Mouse (Mus musculus) gastrocnemius, adult 18-20 months (tissue): ENCODE results near the gene Tmem135. TPM values are rescaled to one million over a fixed set of nuclear protein-coding genes. Genes with fewer than 3 reads are reported as not detected.

Experiments
- DNase-seq: peaks from one replicate; pipeline ENCODE4 v3.0.0; 2021; ENCODE audit warnings: low spot score
- total RNA-seq, 2 experiments: library from RNA; stranded (reverse); gene quantifications; 2 replicates each; pipeline ENCODE4 v1.2.3; 2021

Tmem135 gene
- total RNA-seq, 2 experiments from 2014 or later: 16.4 to 17.1 TPM

DNA sequence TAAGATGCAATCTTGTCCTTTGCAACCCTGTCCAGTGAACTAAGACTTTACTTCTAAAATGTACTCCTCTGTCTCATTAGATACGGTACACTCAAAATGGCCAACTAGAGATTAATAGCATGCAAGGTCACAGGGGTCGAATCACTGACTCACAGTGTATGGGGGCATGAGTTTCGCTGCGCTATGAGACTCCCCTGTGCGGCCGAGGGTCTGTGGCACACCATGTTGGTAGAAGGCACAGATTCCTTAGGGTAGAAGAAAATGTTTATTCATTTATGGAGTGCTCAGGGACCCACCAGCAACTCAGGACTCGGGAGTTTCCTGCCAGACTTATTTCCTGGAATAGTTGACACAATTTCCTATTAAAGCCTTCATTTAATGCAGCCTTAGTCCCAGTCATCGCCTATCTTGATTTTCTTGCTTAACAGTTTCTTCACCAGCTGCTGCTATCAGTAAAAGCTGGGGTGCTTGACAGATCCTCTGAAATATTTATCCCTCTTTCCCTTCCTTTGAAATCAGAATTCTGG, 14.2 kb upstream of the Tmem135 start:
- DNase-seq: no peak

DNA sequence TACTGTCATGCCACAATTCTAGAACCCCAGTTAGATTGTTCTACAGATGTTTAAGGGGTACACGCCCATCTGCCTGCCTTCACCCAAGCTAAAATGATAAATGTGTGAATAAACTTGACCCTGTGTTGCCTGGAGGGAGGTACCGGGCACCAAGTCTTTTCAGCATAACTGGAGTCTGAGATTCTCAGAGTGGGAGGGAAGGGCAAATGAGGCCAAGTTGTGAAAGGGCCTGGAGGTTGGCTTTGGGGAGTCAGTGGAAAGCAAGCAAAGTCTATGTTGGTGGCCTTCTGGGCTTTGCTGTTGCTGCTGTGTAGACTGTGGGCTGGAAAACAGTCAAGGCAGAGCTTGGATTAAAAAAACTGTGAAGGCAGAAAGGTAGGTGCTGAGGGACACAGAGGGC, 13.7 kb upstream of the Tmem135 start:
- no peak for DNase-seq

DNA sequence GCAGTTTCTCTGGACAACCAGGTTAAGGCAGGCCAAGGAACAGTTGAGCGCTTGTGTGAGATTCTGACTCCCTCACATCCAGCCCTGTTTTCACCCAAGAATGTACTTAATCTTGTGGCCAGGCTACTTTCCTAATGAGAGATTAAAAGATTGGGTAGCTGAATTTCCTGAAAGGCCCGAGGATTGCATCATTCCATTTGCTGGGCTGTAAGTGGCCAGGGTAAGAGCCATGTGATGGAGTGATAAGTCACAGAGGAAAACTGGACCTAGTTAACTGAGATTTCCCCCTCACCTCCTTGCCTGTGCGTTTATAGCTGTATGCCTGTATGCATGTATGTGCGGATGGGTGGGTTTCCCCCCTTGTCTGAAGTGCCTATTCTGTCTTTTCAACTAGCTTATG, 12.0 kb upstream of the Tmem135 start:
- DNase-seq: no peak

DNA sequence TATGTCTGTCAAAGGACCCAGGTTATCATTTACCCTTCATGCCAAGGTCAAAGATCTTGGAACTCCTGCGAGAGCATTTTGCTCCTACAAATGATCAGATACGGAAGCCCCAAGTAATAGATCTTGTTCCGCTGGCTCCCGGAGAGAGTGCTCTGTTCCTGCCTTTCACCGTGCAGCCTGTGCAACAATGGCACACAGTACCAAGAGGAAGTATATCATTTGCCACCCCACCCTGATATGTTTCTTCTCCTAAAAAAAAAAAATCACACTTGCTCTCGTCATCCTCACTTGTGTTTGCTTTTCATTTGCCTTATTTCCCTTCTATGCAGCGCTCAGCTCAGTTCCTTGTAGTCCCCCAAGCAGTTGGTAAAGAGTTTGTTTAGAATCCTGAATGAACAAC, 8.1 kb upstream of the Tmem135 start:
- no peak for DNase-seq

DNA sequence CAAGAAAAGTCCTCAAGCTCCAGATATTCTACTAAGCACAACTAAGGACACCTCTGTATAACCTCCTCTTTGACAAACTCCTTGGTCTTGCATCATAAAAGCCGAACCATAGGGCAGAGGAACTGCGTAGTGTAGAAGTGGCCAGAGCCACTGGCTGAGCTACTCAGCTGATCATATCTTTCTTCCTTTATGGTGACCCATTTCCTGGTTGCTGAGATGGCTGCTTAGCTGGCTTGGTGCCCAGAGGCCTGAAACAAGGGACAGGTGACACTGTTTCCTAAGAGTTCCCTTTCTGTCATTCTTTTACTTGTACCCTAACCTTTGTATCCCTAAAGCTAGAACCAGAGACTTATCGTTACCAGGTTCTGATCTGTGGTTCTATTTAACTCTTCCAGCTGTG, 7.3 kb upstream of the Tmem135 start:
- no peak for DNase-seq

DNA sequence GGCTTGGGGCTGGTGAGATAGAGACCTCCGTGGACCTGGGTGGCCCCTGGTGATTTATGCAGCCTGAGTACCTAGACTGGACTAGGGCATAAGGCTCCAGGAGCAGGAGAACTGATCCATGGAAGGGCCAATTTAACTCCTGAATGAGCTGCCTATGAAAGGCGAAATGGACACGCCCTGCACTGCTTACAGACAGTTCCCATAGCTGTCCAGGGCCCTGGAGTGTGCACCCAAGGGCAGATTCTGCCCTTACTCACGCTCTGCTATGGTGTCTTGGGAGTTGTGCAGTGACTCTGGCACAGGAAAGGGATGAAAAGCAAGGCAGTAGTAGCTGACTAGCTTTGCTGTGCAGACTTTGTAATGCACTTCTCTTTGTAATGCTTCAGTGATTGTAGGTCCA, 6.3 kb upstream of the Tmem135 start:
- no peak for DNase-seq

DNA sequence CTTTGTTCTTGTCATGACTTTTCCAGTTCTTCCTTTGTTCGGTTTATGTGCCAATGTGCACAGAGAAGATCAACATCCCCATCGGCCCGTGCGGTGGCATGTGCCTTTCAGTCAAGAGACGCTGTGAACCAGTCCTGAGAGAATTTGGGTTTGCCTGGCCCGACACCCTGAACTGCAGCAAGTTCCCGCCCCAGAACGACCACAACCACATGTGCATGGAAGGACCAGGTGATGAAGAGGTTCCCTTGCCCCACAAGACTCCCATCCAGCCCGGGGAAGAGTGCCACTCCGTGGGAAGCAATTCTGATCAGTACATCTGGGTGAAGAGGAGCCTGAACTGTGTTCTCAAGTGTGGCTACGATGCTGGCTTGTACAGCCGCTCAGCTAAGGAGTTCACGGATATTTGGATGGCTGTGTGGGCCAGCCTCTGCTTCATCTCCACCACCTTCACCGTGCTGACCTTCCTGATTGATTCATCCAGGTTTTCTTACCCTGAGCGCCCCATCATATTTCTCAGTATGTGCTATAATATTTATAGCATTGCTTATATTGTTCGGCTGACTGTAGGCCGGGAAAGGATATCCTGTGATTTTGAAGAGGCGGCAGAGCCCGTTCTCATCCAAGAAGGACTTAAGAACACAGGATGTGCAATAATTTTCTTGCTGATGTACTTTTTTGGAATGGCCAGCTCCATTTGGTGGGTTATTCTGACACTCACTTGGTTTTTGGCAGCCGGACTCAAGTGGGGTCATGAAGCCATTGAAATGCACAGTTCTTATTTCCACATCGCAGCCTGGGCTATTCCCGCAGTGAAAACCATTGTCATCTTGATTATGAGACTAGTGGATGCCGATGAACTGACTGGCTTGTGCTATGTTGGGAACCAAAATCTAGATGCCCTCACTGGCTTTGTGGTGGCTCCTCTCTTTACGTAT, 3.3 kb upstream of the Tmem135 start:
- DNase-seq: no peak

DNA sequence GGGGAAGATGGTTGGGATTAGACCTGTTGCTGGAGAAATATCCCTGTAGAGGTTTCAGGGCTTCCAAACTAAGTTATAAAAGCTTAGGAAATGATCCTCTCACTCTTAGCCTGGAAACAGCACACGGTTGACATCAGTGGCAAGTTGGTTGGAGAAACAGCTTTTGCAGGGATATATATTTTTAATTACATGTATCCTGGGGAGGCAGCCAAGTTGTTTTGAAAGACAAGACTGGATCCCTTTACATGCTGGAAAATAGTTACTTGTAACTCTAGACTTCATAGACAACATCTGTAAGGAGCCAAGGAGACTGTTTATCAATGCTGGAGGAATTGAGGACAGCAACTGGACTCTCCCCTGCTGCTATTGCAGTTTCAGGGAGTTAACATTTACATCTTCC, 2.0 kb upstream of the Tmem135 start:
- DNase-seq: no peak

DNA sequence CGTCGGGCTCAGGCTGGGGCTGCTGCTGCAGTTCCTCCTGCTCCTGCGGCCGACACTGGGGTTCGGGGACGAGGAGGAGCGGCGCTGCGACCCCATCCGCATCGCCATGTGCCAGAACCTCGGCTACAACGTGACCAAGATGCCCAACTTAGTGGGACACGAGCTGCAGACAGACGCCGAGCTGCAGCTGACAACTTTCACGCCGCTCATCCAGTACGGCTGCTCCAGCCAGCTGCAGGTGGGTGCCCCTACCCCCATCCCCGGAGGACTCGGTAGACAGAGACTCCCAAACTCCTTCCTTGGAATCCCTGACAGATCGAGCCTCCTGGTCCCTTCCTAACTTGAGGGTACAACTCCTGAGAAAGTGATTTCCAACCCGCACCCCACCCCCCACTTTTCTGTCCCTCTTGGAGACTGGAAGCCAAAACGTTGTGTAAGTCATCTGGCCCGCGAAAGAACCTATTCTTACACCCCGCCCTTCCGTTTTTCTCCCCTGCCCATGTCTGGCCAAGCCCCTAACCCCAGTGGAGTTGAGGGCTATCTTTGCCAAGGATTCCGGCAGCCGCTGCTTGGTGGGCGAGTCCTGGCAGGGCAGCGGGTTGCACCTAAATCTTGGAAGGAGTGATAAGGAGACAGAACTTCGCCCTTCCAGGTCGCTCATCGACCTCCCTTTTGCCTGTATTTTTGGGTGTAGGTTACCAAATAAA, 865 bp upstream of the Tmem135 start:
- DNase-seq: peak; percentile 69

DNA sequence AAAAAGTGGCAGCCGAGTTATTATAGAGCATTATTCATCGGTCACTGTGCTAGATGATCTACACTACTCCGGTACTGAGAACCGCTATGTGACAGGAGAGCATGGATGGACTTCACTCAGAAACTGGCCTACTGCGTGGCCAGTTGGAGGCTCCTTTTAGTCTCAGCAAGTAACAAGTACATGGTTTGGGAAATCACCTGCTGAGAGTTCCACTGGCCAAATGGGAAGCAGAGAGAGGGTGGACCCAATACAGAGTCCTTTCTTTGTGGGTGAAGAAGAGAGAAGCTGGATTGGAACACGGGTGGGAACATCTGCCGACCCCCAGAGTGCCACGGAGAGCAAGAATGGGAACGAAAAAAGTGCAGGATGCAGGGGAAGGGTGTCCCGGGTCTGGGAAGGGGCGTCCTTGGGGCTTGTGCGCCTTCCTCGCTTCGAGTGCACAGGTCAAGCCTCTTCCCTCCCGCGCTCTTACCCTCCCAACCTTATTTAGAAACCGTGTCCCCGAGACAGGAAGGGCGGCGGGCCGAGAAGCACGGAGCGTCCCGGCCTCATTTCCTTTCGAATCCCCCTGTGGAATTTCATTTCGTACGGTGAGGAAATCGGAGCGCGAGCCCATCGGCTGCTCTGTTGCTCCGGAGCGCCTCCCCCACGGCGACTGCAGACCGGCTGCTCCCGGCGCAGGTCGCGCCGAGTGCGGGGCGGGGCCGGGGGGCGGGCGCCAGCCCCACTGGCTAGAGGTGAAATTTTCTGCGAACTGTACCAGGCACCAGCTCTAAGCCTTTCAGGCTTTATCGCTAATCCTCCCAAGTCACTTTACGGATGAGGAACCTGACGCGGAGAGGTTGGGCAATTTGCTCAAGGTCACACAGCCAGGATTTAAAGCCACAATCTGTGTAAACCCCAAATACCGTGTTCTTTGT, 709 bp downstream of the Tmem135 start:
- DNase-seq: peak; percentile 87

DNA sequence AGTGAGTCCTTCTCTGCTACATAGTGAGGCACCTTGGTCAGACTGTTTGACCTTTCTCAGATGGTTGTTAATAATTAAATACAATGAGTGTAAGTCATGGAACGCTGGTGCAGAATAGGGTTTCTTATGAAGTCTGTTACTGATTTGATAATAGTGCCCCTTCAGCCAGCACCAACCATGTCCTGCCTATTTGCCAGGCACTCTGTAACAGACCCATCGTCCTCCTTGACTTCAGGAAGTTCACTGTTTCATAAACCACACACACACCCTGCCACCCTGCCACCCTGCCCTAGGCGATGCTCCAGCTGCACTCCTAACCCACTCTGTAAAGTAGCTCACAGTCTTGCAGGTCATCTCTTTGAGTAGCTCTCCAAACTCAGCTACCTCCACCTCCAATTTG, 2.1 kb downstream of the Tmem135 start:
- no peak for DNase-seq

DNA sequence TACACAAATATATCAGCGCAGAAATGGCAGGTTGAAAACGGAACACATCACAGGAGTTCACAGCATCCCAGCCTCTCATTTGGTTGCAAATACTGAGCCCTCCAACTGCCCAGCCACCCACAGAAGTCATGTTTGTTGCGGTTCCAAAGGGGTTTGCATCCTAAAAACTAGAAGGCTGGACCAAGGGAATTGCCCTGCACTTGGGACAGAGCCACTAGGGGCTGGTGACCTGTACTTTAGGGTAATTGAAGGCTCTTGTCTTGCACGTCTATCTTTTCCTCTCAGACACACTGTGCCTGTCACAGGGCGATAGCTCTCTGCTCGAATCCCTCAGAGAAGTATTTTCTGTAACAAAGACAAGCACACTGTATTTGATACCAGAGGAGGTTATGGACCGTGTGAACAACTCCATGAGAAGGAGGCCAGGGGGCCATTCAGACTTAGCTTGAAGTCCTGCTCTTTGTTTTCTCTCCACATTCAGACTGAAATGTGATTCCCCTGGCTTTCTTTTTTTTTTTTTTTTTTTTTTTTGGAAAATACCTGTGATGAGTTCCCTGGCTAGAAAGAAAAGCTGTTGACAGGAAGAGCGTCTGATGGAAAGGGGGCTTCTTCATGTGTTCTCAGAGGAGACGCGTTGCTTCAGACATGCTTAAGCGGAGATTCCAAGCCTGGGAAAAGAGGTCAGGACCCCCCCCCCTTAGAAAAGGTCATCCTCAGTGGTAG, 2.7 kb downstream of the Tmem135 start:
- DNase-seq: no peak

DNA sequence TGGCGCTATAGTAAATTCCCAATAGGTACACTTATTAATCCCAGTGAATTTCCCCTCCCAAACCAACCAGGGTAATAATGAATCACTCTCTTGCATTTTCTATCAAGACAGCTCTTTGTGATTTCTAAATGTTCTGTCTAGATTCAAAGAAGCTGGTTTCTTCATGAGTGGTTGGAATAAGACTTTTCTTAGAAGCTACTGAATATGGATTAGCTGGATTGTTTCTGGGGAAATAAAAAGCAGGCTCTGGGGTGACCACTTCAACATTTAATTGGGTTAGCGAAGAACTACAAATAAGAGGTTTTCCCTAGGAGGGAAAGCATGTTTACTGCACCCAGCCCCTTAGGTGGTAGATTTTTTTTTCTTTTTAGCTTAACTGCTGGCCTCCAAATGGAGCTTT, 3.3 kb downstream of the Tmem135 start:
- DNase-seq: no peak

DNA sequence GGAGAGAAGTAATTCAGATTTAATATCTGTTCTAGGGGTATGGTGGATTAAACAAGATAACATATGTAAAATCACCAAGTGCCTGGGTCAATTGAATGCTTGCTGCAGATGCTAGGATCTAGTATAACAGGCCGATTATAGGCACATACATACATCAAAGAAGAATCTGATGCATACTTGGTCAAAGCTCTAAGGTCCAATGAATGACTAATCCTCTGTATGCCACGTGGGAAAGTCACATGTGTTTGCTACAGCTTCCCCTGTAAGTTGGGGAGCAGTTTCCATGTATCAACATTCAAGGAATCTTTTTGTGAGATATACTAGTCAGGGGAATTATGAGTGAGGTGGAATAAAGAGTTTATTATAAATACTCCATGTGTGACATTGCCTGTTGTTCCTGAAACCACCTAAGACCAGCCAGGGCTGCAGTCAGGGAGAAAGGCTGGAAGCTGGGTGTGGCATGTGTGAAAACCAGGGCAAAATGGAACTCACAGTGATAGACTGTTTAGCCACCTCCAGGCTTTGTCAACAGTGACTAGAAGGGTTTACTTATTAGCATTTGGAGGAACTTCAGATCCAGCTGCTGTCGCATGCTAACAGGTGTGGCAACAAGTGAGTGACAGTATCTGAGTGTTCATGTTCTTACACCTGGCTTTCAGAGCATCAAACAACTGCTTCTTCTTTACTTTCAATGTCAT, 6.0 kb downstream of the Tmem135 start:
- DNase-seq: no peak

DNA sequence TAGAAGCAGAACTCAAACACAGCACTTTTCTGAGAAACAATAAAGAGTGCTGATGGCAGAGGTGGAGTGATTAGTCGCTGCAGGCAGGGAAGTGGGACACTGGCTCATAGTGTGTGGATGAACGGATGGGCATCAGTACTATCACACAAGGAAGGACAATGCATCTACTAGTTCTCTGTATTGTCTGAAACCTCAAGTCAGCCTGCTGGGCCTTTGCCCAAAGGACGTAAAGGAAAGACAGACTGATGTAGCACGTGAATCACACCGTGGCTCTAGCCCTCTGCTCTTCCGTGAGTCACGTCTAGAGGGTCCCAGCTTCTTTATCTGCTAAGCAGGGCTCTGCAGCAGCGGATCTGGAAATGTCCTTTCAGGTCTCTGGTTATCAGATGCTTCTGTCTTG, 7.6 kb downstream of the Tmem135 start:
- DNase-seq: no peak

DNA sequence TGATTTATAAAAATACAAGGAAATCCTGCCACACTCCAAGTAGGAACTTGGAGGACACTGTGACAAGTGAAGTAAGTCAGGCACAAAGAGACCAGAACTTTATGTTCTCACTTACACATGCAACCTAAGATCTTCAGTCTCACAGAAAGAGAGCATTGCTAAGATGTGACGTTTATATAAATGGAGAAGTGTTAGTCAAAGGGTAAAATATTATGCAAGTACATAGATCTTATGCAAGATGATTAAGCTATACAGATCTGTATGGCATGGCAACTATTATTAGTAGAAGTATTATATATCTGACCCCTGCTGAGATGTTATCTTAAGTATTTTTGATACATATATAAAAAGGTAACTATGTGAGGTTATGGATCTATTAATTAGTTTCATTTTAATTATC, 8.6 kb downstream of the Tmem135 start:
- no peak for DNase-seq

DNA sequence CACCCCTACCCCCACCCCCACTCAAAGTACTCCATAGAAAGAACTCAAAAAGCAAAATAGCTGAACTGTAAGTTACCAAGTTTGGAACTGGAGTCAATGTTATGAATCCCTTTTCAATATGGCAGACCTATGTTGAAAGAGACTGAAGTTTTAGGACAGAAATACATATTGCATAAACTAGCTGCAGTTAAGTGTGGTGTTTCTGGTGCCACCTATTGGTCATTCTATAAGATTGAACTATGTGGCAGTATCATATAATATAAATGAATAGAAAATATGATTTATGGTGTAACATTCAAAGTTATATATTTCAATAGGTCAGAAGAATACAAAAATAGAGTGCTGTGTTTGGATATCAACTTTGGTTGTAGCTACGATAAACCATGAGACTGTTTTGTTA, 11.2 kb downstream of the Tmem135 start:
- DNase-seq: no peak

DNA sequence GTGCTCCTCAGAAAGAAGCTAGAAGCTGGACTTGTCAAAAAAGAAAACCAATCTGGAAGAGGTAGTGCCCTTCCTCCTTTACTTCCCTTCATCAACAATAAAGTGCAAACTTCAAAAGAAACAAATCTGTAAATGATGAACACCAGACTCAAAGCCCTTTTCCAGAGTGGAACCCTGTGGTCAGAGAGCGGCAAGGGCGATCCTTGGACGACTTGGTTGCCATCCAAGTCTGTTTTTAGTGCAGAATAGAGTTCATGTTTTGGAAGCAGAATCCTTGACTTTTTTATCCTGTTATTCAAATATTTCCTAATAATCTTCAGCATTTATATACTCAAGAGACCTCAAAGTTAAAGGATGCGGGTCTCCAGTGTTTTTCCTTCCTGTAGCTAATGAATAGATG, 11.6 kb downstream of the Tmem135 start:
- no peak for DNase-seq

DNA sequence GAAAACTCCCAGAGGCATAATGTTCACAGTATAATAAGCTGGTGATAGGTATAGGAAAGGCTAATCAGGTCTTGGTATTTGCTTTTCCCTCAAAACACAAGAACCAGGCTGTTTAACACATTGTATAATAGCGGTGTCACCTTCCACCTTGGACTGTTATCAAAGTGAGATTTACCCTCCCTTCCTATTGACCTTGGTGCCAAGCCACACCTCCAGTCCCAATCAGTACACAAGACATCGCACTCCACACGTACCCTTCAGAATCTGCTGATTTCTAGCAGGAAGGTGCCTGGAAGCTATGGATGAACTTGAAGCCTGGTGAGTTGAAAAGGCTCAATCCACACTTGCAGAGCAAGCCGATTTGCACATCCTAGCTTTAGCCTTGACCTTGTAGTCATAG, 12.2 kb downstream of the Tmem135 start:
- no peak for DNase-seq

DNA sequence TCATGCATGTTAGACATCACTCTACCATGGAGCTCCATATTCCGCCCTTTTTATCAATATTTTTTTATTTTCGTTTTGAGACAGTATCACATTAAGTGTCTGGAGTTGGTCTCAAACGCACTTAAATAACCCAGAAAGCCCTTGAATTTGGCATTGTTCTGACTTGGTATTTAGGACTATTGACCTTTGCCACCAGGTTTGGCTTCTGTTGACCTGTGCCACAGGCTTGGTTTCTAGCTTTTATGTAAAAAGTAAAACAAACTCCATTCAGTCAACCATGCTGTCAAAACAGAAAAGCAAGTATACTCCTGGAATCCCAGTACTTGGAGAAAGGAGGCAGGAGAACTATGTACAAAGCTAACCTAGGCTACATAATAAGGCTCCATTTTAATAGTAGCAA, 12.7 kb downstream of the Tmem135 start:
- no peak for DNase-seq
